Mouse (Mus musculus): ENCODE measurements around the gene Mb21d2. TPM values are rescaled to one million over a fixed set of nuclear protein-coding genes. Genes with fewer than 3 reads are reported as not detected.

The Mb21d2 gene
- total and polyA plus RNA-seq, 3 experiments, result not detected

DNA sequence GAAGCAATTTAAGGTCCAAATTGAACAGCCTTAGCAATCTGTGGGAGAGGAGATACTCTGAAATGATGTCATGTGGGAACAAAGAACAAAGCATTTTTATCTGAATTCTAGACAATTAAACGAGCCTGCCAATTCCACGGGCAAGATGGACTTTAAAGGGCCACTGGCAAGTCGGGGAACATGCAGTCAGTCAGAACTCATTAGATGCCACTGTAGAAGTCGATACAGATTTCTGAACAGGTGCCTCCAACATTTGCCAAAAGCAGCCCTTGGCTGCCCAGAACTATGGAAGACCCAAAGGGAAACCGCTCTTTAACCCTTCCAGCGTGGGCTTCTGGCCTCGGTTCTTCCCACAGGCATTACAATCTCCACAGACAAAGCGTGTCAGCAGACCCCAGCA, 45.8 kb downstream of the Mb21d2 start:
- DNase-seq (ENCODE audit: extremely low read depth), result no peak
- no peak overlapping the region for H3K4me3 ChIP-seq (replicated peaks in 1 of 3; ENCODE audit: low read depth in 2 of 3, low read length in 2 of 3, poor library complexity in 1 of 3)
- no peaks in the 10 kb centered on the region for H3K36me3 ChIP-seq (replicated peaks in 1 of 2; ENCODE audit: control insufficient read depth in 1 of 2, insufficient read depth in 1 of 2, low read length in 1 of 2)
- H3K79me2 ChIP-seq (replicated peaks; ENCODE audit: control insufficient read depth, extremely low read depth, insufficient read depth, poor library complexity, severe bottlenecking), result no peaks in the 10 kb centered on the region
- no peak overlapping the region for H3K9ac ChIP-seq (ENCODE audit: insufficient read depth, low read depth)
- no peaks in the 10 kb centered on the region for H3K27me3 ChIP-seq (replicated peaks)
- H3K4me1 ChIP-seq (ENCODE audit: control insufficient read depth in 1 of 2, insufficient read depth in 2 of 2), result no peaks in the 10 kb centered on the region
- dilution Hi-C loops (cut with MboI; ENCODE audit: extremely low pct_ligation_motif_present, extremely low pct_unique_long_range_greater_than_20kb, low sequenced_read_pairs), result no loop called here
- in situ Hi-C loops (cut with MboI; ENCODE audit: low pct_ligation_motif_present, low pct_unique_long_range_greater_than_20kb, low sequenced_read_pairs), result no loop called here
- H3K27ac ChIP-seq (ENCODE audit: insufficient read depth, low read depth), result no peak overlapping the region
- TF ChIP-seq CHD2 (IDR thresholded peaks at IDR 0.05; ENCODE audit: low read length), result no peak
- no peak for TF ChIP-seq HCFC1 (IDR thresholded peaks at IDR 0.05; ENCODE audit: low read depth, low read length)
- TF ChIP-seq SIN3A (IDR thresholded peaks at IDR 0.05; ENCODE audit: low read length), result no peak
- no peak for TF ChIP-seq NELFE (IDR thresholded peaks at IDR 0.05; ENCODE audit: low read depth, low read length)
- no peak for TF ChIP-seq BHLHE40 (IDR thresholded peaks at IDR 0.05; ENCODE audit: low read depth, low read length)
- TF ChIP-seq IRF4 (IDR thresholded peaks at IDR 0.05; ENCODE audit: low read depth, low read length), result no peak
- TF ChIP-seq NRF1 (IDR thresholded peaks at IDR 0.05; ENCODE audit: low read depth, low read length), result no peak
- TF ChIP-seq JUN (IDR thresholded peaks at IDR 0.05; ENCODE audit: insufficient read depth, low read depth, low read length), result no peak
- no peak for TF ChIP-seq MYC (IDR thresholded peaks at IDR 0.05; ENCODE audit: low read depth, low read length)
- no peak for TF ChIP-seq ELF1 (IDR thresholded peaks at IDR 0.05; ENCODE audit: low read depth, low read length)
- no peak for TF ChIP-seq RCOR1 (conservative IDR thresholded peaks at IDR 0.05; ENCODE audit: low read depth, low read length)
- no peak for TF ChIP-seq UBTF (IDR thresholded peaks at IDR 0.05; ENCODE audit: low read depth, low read length)
- TF ChIP-seq MEF2A (IDR thresholded peaks at IDR 0.05; ENCODE audit: borderline replicate concordance, low read depth, low read length), result no peak
- no peak for TF ChIP-seq TBP (conservative IDR thresholded peaks at IDR 0.05; ENCODE audit: low read depth, low read length)
- H3K4me2 ChIP-seq (ENCODE audit: insufficient read depth, low read depth, poor library complexity, severe bottlenecking), result no peak overlapping the region
- peaks cover 91% of the 10 kb centered on the region for H3K9me3 ChIP-seq (replicated peaks; ENCODE audit: low read length)

DNA sequence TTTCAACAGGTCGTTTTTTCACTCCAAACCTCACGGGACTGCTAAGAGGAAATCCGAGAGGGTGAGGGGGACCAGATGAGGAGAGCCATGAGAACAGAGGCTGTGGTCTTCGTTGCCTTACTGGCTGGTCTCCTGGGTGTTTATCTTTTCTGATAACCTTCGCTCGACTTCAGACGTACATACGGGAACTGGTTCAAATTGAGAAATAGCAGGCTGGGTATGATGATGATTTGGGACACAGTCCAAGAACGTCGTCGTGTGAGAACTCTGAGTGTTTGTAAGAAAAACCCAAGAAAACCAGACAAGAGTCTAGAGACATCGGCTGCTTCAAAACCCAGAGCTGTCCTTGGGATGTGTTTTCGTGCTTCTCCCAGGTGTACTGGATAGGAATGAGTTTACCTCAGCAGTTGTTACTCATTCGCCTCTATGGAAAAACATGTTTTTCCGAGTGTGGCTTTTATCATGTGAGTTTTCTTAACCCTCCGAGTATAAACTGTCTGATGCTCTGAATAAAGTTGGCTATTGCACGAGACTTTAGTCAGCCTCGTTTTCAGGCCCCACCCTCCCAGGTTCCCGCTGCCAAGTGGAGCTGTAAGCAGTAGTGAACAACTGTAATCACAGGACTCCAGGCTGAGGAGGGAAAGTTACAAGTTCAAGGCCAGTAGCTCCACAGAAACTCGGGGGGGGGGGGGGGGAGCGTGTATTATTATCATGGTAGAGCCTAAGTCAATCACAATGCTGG, 46.6 kb downstream of the Mb21d2 start:
- H3K36me3 ChIP-seq (replicated peaks in 1 of 2; ENCODE audit: control insufficient read depth in 1 of 2, insufficient read depth in 1 of 2, low read length in 1 of 2), result no peaks in the 10 kb centered on the region
- H3K9me3 ChIP-seq (replicated peaks; ENCODE audit: low read length), result peaks cover 88% of the 10 kb centered on the region
- dilution Hi-C loops (cut with MboI; ENCODE audit: extremely low pct_ligation_motif_present, extremely low pct_unique_long_range_greater_than_20kb, low sequenced_read_pairs), result no loop called here
- H3K4me2 ChIP-seq (ENCODE audit: insufficient read depth, low read depth, poor library complexity, severe bottlenecking), result no peak overlapping the region
- H3K9ac ChIP-seq (ENCODE audit: insufficient read depth, low read depth), result no peak overlapping the region
- no peaks in the 10 kb centered on the region for H3K27me3 ChIP-seq (replicated peaks)
- H3K27ac ChIP-seq (ENCODE audit: insufficient read depth, low read depth), result no peak overlapping the region
- in situ Hi-C loops (cut with MboI; ENCODE audit: low pct_ligation_motif_present, low pct_unique_long_range_greater_than_20kb, low sequenced_read_pairs), result no loop called here
- TF ChIP-seq ETS1 (conservative IDR thresholded peaks at IDR 0.05; ENCODE audit: low read depth, low read length), result no peak
- TF ChIP-seq RCOR1 (conservative IDR thresholded peaks at IDR 0.05; ENCODE audit: low read depth, low read length), result no peak
- no peak for TF ChIP-seq ZMIZ1 (IDR thresholded peaks at IDR 0.05; ENCODE audit: low read depth, low read length)
- no peak for TF ChIP-seq GABPA (IDR thresholded peaks at IDR 0.05; ENCODE audit: insufficient replicate concordance, low read depth, low read length)
- no peak for TF ChIP-seq CHD2 (IDR thresholded peaks at IDR 0.05; ENCODE audit: low read length)
- no peak for TF ChIP-seq NELFE (IDR thresholded peaks at IDR 0.05; ENCODE audit: low read depth, low read length)
- TF ChIP-seq JUN (IDR thresholded peaks at IDR 0.05; ENCODE audit: insufficient read depth, low read depth, low read length), result no peak
- TF ChIP-seq MXI1 (IDR thresholded peaks at IDR 0.05; ENCODE audit: low read depth, low read length), result no peak
- no peak for TF ChIP-seq CHD1 (IDR thresholded peaks at IDR 0.05; ENCODE audit: low read depth, low read length)
- no peak for TF ChIP-seq MAX (IDR thresholded peaks at IDR 0.05; ENCODE audit: low read length)
- no peak for DNase-seq (ENCODE audit: extremely low read depth)
- H3K4me1 ChIP-seq (ENCODE audit: control insufficient read depth in 1 of 2, insufficient read depth in 2 of 2), result no peaks in the 10 kb centered on the region
- H3K4me3 ChIP-seq (replicated peaks in 1 of 3; ENCODE audit: low read depth in 2 of 3, low read length in 2 of 3, poor library complexity in 1 of 3), result no peak overlapping the region
- no peaks in the 10 kb centered on the region for H3K79me2 ChIP-seq (replicated peaks; ENCODE audit: control insufficient read depth, extremely low read depth, insufficient read depth, poor library complexity, severe bottlenecking)

Data from CH12.LX (cell line).